Mouse (Mus musculus): Measurements from ENCODE around the gene Olfr98.

- TF ChIP-seq CTCF (IDR thresholded peaks at IDR 0.05; ENCODE audit: low read depth) (no peak), EP300 (IDR thresholded peaks at IDR 0.05; ENCODE audit: low read depth) (no peak)
Observed at GRCm38 (mm10) chr17:37249460-37249859, 14.1 kb downstream of the Olfr98 start.

All from liver, postnatal 0 days (tissue).